Mouse (Mus musculus): ENCODE data around the gene Cebpg.

DNA sequence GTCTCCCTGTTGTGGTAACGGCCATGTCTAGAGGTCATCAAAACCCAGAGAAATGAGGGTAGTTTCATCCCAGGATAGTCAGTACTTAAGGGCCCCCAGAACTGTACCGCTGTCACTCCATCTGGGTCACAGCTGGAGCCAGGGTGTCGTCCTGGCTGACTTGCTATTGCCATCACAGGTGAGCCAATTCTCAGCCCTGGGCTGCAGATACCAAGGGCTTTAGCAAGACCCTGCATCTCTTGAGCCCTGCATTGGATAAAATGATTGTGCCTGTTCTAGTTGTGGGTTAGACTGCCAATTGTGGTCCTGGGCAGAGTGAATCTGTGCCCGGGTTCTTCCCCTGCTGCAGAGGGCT, 30.1 kb downstream of the Cebpg start:
- no peak for TF ChIP-seq CTCF (IDR thresholded peaks at IDR 0.05; ENCODE audit: control insufficient read depth, insufficient read depth, insufficient replicate concordance, low read depth, low read length)
- TF ChIP-seq POLR2A (IDR thresholded peaks at IDR 0.05; ENCODE audit: control insufficient read depth, low read depth, low read length): no peak

All from testis, adult 2 months (tissue).